Mouse (Mus musculus) cerebellum, adult (tissue): ENCODE results near the gene Olfr1408.

Source experiments
- ATAC-seq: cut with Nextera tagmentation; 2 replicates; pipeline ENCODE4 v1.9.2; 2017; ENCODE audit warnings: mild to moderate bottlenecking, moderate library complexity, mixed read lengths; ENCODE audit not compliant: insufficient number of reproducible peaks, low FRiP score, low TSS enrichment

Olfr1408 gene

GRCm38 (mm10) chr1:173137274-173137673 is at the start of gene Olfr1408:
Olfr1408 (minus strand) TSS chr1:173137374.
- ATAC-seq: no peak

- ATAC-seq: no peak
Observed at GRCm38 (mm10) chr1:173174154-173174842, 37.1 kb upstream of the Olfr1408 start.
